ENCODE assay signal across 1 mouse cellular context in genomic region chr1:75244836-75245235, GRCm38 (mm10).
TF ChIP-seq lines count a peak whose summit lies in the region.

No protein-coding gene starts in this region.

TF ChIP-seq in MEL, 35 proteins besides CTCF, POLR2A, EP300 and RAD21:
- TF ChIP-seq E2F4 (IDR thresholded peaks at IDR 0.05; ENCODE audit: borderline replicate concordance, low read depth, low read length) (no peak), HCFC1 (IDR thresholded peaks at IDR 0.05; ENCODE audit: low read depth, low read length) (peak; percentile 93)
TF ChIP-seq in MEL: peak in this region for 1.
